Mouse (Mus musculus): Measurements from ENCODE around the gene Cdk14.
A peak's percentile ranks its signal among the peaks of the same experiment; 100 is the strongest.

Gene Cdk14

DNA sequence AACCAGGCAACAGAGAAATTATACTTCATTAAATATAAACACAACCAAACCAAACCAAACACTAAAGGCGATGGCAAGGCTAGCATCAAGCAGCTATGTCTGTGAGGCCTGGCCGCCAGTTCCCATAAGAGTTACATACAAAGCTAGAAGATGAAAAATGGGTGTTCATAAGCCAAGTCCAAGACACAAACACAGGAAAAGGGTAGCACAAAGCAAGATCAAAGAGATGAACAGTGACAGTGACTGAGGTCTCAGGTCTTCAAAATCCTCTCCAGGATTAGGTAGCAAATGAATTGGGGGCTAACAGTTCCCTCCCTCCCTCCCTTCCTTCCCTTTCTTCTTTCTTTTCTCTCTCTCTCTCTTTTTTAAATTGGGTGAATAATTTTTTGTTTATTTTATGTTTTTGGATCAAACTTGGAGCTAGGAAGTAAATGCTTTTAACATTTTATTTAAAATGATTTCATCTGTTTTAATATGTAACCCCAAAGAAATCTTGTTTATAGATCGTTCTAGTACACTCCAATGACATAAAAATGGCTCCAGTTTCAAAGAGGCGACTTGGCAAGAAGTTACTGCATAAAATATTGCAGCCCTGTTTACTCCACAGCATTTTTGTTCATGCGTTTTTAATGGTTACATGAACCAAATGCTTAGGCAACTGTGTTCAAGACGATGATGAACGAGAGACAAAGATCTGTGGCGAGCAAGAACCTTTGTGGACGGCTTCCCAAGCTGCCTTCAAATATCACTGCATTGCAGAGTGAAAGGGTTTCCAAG, 568.0 kb downstream of the Cdk14 start:
- no peak for DNase-seq (ENCODE audit: low spot score)

- no peak for DNase-seq (ENCODE audit: low spot score)
These were observed 568.7 kb downstream of the Cdk14 start for GRCm38 (mm10) chr5:4851245-4851933.

DNA sequence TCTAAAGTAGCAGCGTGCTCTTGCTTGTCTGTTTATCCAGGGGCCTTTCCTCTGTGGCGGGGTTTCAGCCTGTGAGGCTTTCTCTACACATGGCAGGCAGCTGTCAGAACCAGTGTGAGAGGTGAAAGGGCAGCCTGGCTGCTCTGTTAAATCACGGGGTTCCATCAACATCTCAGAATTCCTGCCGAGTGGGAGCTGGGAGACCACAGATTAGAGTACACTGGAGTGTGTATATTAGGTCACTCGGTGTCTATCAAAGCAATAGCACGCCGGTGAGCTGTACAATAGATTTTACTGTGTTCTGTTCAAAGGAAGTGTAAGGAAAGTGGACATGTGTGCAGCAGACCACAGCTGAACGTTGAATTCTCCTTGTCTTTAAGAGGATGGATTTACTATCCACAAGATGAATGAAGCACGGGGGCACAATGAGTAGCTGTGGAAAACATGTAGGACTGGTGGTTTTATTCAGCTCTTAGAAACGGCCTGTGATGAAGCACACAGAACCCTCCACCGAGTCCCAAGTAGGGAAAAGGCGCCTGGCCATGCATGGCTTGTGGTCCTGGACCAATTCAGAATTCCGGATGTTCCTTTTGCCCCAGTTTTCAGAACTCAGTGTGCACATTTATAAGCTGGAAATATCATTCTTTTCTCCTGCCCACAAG, 585.2 kb downstream of the Cdk14 start:
- DNase-seq (ENCODE audit: low spot score) = peak; percentile 58

DNA sequence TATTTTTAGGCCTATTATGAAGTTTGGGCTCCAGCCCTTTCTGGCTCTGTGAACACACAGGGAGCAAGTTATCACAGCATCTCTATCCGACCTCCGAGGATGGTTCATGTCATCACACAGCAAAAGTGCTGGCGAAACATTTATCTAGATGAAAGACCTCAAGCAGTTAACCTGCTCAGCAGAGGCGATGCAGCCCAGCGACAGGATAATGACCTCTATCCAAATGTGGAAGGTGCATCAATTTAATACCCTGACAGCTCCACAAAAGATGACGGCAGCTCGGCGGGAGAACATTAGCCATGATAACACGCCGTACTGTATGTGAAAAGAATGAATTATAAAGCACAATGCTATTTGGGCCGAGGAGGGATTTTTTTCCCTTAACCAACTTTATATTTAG, 586.2 kb downstream of the Cdk14 start:
- peak; percentile 34 for DNase-seq (ENCODE audit: low spot score)

DNA sequence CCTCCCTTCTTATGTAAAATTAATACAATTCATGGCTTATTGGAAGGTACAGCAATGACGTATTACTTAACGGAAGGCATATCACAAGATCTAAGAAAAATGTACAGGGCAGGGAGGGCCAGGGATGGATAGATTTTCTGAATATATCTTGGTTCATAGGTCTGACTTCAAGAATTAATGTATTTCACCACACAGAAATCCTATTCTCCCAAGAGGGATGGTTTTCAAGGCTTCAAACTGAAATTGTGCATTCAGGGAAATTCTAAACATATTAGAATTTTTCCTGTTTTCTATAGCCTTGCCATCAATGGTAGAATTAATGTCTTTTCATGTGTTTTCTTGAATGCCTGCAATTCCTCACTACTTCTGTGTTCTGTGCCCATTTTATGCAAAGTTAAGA, 593.2 kb downstream of the Cdk14 start:
- no peak for DNase-seq (ENCODE audit: low spot score)

- no peak for DNase-seq (ENCODE audit: low spot score)
These were observed 594.2 kb downstream of the Cdk14 start for GRCm38 (mm10) chr5:4825951-4826350.

DNA sequence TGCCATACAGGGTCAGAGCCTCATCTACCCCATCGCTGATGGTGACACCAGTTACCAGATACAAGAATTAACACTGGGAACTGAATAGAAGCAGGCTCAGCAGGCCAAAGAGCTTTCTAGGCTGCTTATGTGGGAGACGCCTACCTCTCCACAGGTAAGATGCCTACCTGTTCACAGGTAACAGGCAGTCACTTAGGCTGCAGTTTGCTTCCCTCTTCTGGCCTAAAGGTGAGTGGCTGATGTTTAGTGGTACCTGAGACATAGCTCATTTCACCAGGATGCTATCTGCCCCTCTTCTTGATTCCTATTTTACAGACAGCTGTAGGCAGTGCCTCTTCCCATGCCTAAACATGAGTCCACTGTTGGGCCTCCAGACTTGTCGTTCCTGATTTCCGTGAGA, 595.0 kb downstream of the Cdk14 start:
- no peak for DNase-seq (ENCODE audit: low spot score)

DNA sequence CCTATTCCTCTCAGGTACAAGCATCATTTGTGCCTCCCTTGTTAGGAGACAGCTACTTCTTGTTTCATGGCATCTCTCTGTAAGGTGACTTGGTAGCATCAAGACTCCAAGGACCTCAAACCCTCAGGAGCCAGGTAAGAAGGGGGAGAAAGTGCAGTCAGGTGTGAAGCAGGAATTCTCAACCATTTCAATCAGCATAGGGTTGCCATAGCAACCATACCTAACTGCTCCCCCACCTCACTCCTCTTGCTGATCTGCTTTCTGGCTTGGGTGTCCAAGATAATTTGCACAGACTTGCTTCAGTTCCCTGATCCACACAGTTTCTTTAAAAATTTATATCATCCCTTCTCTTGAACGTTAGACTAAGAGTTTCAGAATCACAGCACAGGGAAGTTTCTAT, 595.9 kb downstream of the Cdk14 start:
- DNase-seq (ENCODE audit: low spot score) = no peak

DNA sequence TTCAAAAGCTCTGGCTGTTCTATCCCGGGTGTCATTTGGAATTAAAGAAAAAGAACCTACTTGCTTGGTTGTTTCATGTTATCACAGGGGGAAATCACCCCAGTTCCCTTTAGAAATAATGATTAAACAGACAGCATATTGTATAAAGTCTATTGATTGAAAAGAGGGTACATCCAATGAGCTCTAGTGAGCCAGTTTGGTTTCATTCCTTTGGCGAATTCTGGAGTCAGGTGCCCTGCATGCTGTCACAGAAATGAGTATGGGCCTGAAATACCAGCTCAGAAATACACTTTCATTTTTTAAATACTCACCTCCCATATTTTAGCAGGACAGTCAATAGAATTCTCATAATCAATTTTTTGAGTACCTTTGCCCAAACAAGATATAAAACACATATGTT, 598.1 kb downstream of the Cdk14 start:
- DNase-seq (ENCODE audit: low spot score) = no peak

- DNase-seq (ENCODE audit: low spot score) = peak; percentile 66
These were observed 598.7 kb downstream of the Cdk14 start for GRCm38 (mm10) chr5:4821368-4821771.

DNA sequence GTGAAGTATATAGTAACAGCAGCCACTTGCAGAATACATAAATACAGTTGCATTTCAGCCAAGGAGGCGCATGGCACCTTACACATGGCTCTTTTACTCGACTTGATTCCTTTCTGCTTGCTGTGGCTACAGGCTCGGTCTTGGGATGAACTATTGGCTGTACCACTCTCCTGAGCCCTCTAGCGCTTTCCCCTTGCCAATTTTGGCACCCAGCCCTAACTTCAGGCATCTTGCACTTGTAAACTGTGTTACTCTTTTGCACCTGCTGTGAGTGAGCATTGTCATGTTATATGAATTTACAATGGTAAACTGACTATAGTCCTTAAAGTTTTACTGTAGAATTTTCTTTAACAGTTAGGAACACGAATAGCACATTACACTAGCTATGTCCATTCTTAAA, 603.1 kb downstream of the Cdk14 start:
- DNase-seq (ENCODE audit: low spot score) = no peak

GRCm38 (mm10) chr5:4814465-4815204, 605.5 kb downstream of the Cdk14 start:
- no peak for DNase-seq (ENCODE audit: low spot score)

GRCm38 (mm10) chr5:4813357-4813756, 606.8 kb downstream of the Cdk14 start:
- no peak for DNase-seq (ENCODE audit: low spot score)

DNA sequence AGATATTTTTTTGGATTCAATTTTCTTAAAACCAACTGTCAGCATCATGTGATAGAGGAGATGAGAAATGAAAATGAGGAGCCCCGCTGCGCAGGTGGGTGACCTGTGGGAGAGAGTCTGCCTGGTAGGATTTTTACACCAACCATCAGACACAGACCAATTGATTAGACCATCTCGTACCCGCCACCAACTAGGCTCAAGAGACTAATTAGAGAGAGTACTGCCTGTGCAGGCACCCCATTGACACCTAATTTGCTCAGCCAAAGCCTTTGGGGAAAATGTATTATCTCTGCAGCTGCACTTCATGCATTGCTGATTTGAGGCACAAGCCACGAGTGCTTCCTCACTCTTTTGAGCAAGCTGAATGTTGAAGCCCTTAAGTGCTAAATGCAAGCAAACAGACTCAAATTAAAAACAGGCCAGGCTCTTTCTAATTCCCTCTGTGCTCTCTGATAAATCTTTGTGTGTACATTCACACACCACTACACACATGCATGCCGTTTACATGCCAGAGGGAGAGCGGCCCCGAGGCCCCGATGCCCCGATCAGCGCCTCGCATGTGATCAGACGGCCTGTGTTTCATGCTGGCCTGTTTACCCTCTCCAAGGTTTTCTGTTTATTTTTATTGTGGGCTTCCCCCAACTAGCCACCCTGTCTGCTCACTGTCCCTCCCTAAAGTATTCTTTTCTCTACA, 607.9 kb downstream of the Cdk14 start:
- peak; percentile 67 for DNase-seq (ENCODE audit: low spot score)

GRCm38 (mm10) chr5:4805228-4805627, 614.9 kb downstream of the Cdk14 start:
- no peak for DNase-seq (ENCODE audit: low spot score)

DNA sequence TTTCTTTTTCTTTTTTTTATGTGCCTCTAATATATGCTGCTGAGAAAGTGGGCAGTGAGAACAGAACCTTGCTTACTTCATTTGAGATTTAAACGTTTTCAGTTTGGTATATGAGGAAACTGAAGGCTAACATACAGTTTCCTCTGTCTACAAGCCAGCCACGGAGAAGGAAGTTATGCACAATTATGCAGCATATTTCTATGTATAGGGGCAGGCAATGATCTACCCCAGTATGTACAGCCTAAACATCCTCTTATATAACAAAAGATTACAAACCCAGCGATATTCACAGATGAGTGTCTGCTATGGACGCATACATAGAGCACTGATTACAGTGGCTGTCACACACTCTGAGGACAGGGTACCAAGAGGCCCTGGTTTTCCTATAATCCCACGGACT, 616.4 kb downstream of the Cdk14 start:
- no peak for DNase-seq (ENCODE audit: low spot score)

DNA sequence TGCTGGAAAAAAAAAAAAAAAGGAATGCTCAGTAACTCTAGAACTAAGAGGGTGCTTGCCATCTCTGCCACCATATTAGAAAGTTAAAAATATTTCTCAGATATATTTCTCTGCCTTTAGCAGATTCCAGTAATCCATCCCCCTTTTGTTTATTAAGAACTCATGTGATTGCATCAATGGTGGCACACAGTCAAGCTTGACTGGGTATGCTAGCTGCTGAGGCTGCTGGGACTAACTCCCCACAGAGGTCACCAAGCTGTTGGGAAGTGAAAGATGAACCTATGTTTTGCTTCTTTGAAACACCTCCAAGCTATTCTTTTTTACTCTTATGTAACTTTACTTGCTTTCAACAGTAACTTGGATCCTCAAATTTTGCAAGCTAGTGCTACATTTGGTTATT, 618.1 kb downstream of the Cdk14 start:
- no peak for DNase-seq (ENCODE audit: low spot score)

DNA sequence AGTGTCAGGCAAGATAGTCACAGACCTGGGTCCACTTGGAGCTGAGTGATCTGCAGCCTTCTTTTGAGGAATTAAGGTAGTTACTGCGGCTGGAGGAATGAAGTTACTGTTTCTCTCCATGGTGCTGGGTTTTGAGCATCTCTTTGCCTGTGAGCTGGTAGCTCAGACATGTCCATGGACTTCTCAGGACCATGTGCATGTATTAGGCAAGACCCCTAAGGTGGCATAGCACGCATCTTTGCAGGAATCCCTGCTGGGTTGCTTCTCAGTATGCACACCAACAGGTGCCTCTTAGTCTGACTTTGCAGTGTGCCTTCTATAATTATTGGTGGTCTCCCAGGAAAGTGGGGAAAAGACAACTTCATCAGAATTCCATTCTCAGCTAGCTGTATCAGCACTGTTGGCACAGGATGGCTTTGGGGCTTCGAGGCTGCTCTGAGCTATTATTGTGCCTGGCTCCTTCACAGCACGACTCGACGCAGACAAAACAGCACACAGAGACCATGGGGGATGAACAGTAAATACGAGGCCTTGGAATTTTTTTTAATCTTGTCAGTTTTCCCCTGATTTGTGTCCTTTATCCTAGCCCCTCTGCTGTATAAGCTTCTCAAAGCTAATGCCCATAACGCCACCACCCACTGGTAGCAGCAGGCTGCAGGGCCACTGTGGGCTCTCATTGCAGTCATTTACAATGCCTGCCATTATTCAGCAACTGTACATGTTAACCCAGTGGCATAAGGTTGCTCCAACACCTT, 618.8 kb downstream of the Cdk14 start:
- DNase-seq (ENCODE audit: low spot score) = no peak

DNA sequence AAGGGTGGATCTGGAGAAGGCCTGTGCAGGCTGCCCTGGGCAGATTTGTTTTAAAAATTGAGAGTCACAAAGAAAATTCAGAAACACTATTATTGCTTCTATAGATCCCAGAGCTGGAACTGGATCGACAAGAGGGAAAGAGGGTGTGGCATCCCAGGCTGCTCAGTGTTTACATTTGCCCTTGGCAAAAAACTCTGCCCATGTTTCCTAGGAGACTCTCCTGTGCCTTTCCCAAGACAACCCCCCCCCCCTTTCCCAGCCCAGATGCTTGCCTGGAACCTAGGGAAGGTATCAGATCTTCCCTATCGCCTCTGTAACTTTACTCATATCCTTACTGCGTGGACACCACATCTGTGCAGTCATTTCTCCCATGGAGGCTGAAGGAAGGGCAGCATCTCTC, 628.9 kb downstream of the Cdk14 start:
- no peak for DNase-seq (ENCODE audit: low spot score)

DNA sequence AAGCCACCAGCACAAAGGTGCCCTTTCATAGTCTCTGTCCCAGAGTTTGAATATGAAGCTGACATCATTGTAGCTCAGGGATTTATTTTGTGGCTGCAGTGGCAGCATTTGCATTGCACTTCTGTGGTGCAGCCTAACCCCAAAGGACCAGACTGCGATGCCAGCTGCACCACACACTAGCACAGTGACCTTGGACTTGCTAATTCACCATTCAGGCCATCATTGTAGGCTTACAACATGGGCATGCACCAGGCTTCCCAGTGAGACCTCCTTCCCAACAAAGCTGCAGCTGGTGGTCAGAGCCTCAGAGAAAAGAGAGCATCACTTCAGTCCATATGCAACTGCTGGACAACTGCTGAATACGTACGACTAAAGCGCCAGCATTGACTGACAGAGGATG, 629.8 kb downstream of the Cdk14 start:
- no peak for DNase-seq (ENCODE audit: low spot score)

GRCm38 (mm10) chr5:4788484-4788883, 631.6 kb downstream of the Cdk14 start:
- DNase-seq (ENCODE audit: low spot score) = no peak
